Mouse (Mus musculus) erythroblast, embryonic 14.5 days (primary cell): ENCODE measurements around the gene Ercc5. TPM values are rescaled to one million over a fixed set of nuclear protein-coding genes. Genes with fewer than 3 reads are reported as not detected.

ENCODE experiments used
- H3K27me3 ChIP-seq: 2 replicates; pipeline ENCODE4 v1.6.1; 2012; ENCODE audit warnings: inconsistent platforms; ENCODE audit not compliant: control insufficient read depth
- H3K36me3 ChIP-seq: 2 replicates; pipeline ENCODE4 v1.6.1; 2012; ENCODE audit warnings: mild to moderate bottlenecking, inconsistent platforms; ENCODE audit not compliant: control insufficient read depth
- H3K4me1 ChIP-seq: 2 replicates; pipeline ENCODE4 v1.6.1; 2012; ENCODE audit warnings: inconsistent platforms; ENCODE audit not compliant: control insufficient read depth
- H3K4me3 ChIP-seq: replicated peaks from 2 replicates; pipeline ENCODE3; 2012; ENCODE audit warnings: moderate library complexity, mild to moderate bottlenecking, inconsistent platforms
- H3K9me3 ChIP-seq: 2 replicates; pipeline ENCODE4 v1.6.1; 2012; ENCODE audit warnings: low read length, inconsistent platforms, mixed read lengths; ENCODE audit not compliant: control insufficient read depth
- GATA1 ChIP-seq: IDR thresholded peaks from 2 replicates; pipeline ENCODE4 v1.6.1; 2012; ENCODE audit warnings: low read length, inconsistent platforms, mixed read lengths
- TAL1 ChIP-seq: IDR thresholded peaks from 3 replicates; pipeline ENCODE4 v1.6.1; 2012; ENCODE audit warnings: low read length, inconsistent platforms, mixed read lengths
- polyA plus RNA-seq: library from polyadenylated mRNA; stranded (reverse); fragments of >175 nt; gene quantifications from 2 replicates; pipeline ENCODE4 v1.2.3, GENCODE M21; 2012

Gene Ercc5
- polyA plus RNA-seq, 1 experiment, result 0.04 TPM

GRCm38 (mm10) chr1:44167859-44168383 is 20.4 kb downstream of the Ercc5 start:
- Histone ChIP-seq H3K4me1 (no peaks in the 10 kb centered on the region), H3K9me3 (no peaks in the 10 kb centered on the region), H3K4me3 (no peak overlapping the region), H3K27me3 (no peaks in the 10 kb centered on the region), H3K36me3 (peaks cover 53% of the 10 kb centered on the region)
- no peak for TF ChIP-seq GATA1
- no peak; the same call in 2 of the 3 replicates for TF ChIP-seq TAL1

- Histone ChIP-seq H3K9me3 (no peaks in the 10 kb centered on the region), H3K27me3 (no peaks in the 10 kb centered on the region), H3K4me3 (no peak overlapping the region), H3K4me1 (no peaks in the 10 kb centered on the region), H3K36me3 (peaks cover 64% of the 10 kb centered on the region)
- TF ChIP-seq GATA1 (no peak), TAL1 (no peak)
Observed at GRCm38 (mm10) chr1:44172656-44173055, 25.1 kb downstream of the Ercc5 start.

GRCm38 (mm10) chr1:44173903-44174302 is 26.4 kb downstream of the Ercc5 start:
- no peak for TF ChIP-seq GATA1
- TF ChIP-seq TAL1, result no peak
- Histone ChIP-seq H3K4me1 (no peaks in the 10 kb centered on the region), H3K27me3 (no peaks in the 10 kb centered on the region), H3K4me3 (no peak overlapping the region), H3K9me3 (no peaks in the 10 kb centered on the region), H3K36me3 (peaks cover 62% of the 10 kb centered on the region)

DNA sequence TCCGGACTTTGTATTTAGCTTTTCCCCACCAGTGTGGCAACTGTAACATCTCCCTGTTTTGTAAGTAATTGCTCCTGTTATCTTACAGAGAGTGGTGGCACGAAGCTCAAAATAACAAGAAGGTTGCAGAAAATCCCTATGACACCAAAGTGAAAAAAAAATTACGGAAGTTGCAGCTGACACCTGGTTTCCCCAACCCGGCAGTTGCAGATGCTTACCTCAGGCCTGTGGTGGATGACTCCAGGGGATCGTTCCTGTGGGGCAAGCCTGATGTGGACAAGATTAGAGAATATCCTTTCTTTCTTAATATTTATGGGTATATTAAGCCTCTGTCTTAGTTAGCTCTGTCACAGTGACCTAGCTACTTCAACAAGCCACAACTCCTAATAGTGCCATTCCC is 30.5 kb downstream of the Ercc5 start:
- no peak overlapping the region for H3K4me3 ChIP-seq
- peaks cover 63% of the 10 kb centered on the region for H3K36me3 ChIP-seq
- no peaks in the 10 kb centered on the region for H3K9me3 ChIP-seq
- H3K27me3 ChIP-seq, result no peaks in the 10 kb centered on the region
- TF ChIP-seq TAL1 (no peak), GATA1 (no peak)
- no peaks in the 10 kb centered on the region for H3K4me1 ChIP-seq

DNA sequence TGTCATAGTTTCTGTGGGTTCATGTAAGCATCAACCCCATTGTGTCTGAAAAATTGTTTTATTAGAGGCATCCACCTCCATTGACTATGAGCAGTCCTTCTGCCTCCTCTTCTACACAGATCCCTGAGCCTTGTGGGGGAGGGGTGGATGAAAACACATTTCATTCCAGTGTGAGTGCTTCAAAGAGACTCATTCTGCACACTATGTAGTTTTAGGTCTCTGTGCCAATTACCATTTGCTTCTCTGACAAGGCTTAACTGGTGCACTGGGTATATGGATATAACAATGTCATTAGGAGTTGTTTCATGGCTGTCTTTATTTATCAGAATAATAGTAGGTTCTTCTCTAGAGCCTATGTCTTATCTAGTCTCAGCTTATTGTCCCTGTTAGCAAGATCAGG is 38.9 kb downstream of the Ercc5 start:
- Histone ChIP-seq H3K4me3 (no peak overlapping the region), H3K9me3 (no peaks in the 10 kb centered on the region), H3K27me3 (no peaks in the 10 kb centered on the region), H3K4me1 (no peaks in the 10 kb centered on the region), H3K36me3 (peaks cover 3% of the 10 kb centered on the region)
- no peak for TF ChIP-seq TAL1
- TF ChIP-seq GATA1, result no peak

GRCm38 (mm10) chr1:44198273-44199171 is 51.0 kb downstream of the Ercc5 start:
- TF ChIP-seq GATA1, result no peak
- no peak for TF ChIP-seq TAL1
- Histone ChIP-seq H3K27me3 (peaks cover 14% of the 10 kb centered on the region), H3K4me3 (no peak overlapping the region), H3K4me1 (no peaks in the 10 kb centered on the region), H3K9me3 (peaks cover 2% of the 10 kb centered on the region; the same call in 1 of the 2 replicates), H3K36me3 (no peaks in the 10 kb centered on the region)

DNA sequence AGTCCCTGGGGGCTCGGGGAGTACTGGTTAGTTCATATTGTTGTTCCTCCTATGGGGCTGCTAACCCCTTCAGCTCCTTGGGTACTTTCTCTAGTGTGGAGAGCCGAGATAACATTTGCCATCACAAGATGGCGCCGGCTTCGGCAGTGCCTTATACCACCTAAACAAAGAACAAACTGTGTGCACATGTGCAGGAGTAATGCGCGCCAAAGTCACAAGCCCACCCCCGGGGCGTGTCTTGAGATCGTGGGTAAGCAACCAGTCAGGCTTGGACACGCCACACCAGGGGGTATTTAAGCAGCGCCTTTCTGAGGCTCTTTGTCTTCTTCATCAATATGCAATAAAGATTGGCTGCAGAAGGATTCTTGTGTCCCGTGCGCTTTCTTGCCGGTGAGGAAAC is 55.3 kb downstream of the Ercc5 start:
- Histone ChIP-seq H3K4me3 (no peak overlapping the region), H3K36me3 (no peaks in the 10 kb centered on the region), H3K27me3 (peaks cover 14% of the 10 kb centered on the region), H3K4me1 (no peaks in the 10 kb centered on the region), H3K9me3 (peaks cover 2% of the 10 kb centered on the region; the same call in 1 of the 2 replicates)
- TF ChIP-seq GATA1 (no peak), TAL1 (no peak)

DNA sequence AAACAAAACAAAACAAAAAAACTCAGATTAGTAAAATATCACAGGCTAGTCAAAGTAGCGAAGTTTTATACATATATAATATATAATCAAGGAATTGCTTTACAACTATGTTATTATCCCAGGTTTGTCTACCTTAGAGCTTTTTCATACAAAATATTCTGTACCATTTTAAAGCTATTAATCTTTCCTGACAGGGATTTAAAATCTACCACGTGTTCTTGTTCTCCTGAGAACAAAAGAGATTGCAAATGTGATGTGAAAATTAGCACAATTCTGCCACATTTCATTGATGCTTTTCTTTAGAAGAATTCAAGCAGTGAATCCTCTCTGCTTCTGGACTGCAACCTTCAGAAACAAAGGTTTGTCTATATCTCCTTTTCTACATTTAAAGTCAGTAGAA is 66.9 kb downstream of the Ercc5 start:
- Histone ChIP-seq H3K9me3 (no peaks in the 10 kb centered on the region), H3K4me3 (no peak overlapping the region), H3K36me3 (no peaks in the 10 kb centered on the region), H3K27me3 (no peaks in the 10 kb centered on the region), H3K4me1 (no peaks in the 10 kb centered on the region)
- no peak for TF ChIP-seq GATA1
- TF ChIP-seq TAL1, result no peak

- Histone ChIP-seq H3K4me1 (no peaks in the 10 kb centered on the region), H3K36me3 (no peaks in the 10 kb centered on the region), H3K27me3 (no peaks in the 10 kb centered on the region), H3K9me3 (no peaks in the 10 kb centered on the region), H3K4me3 (no peak overlapping the region)
- TF ChIP-seq GATA1 (no peak), TAL1 (no peak)
Observed at GRCm38 (mm10) chr1:44216352-44217116, 69.0 kb downstream of the Ercc5 start.
